Mouse (Mus musculus): ENCODE measurements at regions not wholly inside any gene's neighbourhood (a gene's known extent, or its start where the extent isn't known, plus 50 kb on each side); places are given as distances from the start of the nearest gene placed in this dataset.

- WGBS, result 97% methylated on average over 6 of the region's 6 CpGs
- Histone ChIP-seq H3K27ac (ENCODE audit: insufficient read depth, low read depth, low read length) (no peak overlapping the region), H3K4me1 (ENCODE audit: control insufficient read depth, insufficient read depth, low read length) (no peaks in the 10 kb centered on the region), H3K4me3 (ENCODE audit: insufficient read depth, low read depth, low read length) (no peak overlapping the region)
- TF ChIP-seq POLR2A (IDR thresholded peaks at IDR 0.05; ENCODE audit: insufficient read depth, low read depth, low read length), result no peak
- no peak for TF ChIP-seq CTCF (IDR thresholded peaks at IDR 0.05; ENCODE audit: insufficient read depth, low read depth, low read length)
These were observed 265.2 kb downstream of the Rps15a start for GRCm38 (mm10) chr7:117850822-117851221.

DNA sequence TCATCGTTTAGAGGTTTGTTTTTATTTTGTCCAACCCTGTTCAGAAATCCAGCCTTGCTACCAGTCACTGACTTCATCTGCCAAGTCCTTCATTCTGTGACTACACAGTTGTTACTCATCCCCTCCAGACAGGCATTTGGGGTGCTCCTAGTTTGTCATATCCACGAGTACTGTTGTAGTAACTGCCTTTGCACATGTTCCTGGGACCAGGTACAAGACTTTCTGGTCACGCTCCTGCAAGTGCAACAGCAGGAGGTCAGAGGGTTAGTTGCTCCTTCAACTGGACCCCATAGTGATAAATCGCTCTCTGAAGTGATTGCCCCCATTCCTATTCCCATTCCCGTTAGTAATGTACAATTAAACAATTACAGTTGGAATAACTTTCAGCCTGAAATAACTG lies 269.9 kb downstream of the Rps15a start:
- WGBS, result 95% methylated on average over 5 of the region's 5 CpGs
- H3K4me3 ChIP-seq (ENCODE audit: insufficient read depth, low read depth, low read length), result no peak overlapping the region
- TF ChIP-seq CTCF (IDR thresholded peaks at IDR 0.05; ENCODE audit: insufficient read depth, low read depth, low read length), result no peak
- no peak for TF ChIP-seq POLR2A (IDR thresholded peaks at IDR 0.05; ENCODE audit: insufficient read depth, low read depth, low read length)
- H3K4me1 ChIP-seq (ENCODE audit: control insufficient read depth, insufficient read depth, low read length), result no peaks in the 10 kb centered on the region
- H3K27ac ChIP-seq (ENCODE audit: insufficient read depth, low read depth, low read length), result no peak overlapping the region

- H3K27ac ChIP-seq (ENCODE audit: insufficient read depth, low read depth, low read length), result no peak overlapping the region
- WGBS, result 53% methylated on average over 5 of the region's 5 CpGs
- no peaks in the 10 kb centered on the region for H3K4me1 ChIP-seq (ENCODE audit: control insufficient read depth, insufficient read depth, low read length)
- no peak overlapping the region for H3K4me3 ChIP-seq (ENCODE audit: insufficient read depth, low read depth, low read length)
- TF ChIP-seq POLR2A (IDR thresholded peaks at IDR 0.05; ENCODE audit: insufficient read depth, low read depth, low read length), result no peak
- no peak for TF ChIP-seq CTCF (IDR thresholded peaks at IDR 0.05; ENCODE audit: insufficient read depth, low read depth, low read length)
These were observed 273.2 kb downstream of the Rps15a start for GRCm38 (mm10) chr7:117842780-117843179.

- TF ChIP-seq CTCF (IDR thresholded peaks at IDR 0.05; ENCODE audit: insufficient read depth, low read depth, low read length), result no peak
- TF ChIP-seq POLR2A (IDR thresholded peaks at IDR 0.05; ENCODE audit: insufficient read depth, low read depth, low read length), result no peak
- no peaks in the 10 kb centered on the region for H3K4me1 ChIP-seq (ENCODE audit: control insufficient read depth, insufficient read depth, low read length)
- WGBS, result 51% methylated on average over 3 of the region's 3 CpGs
- no peak overlapping the region for H3K4me3 ChIP-seq (ENCODE audit: insufficient read depth, low read depth, low read length)
- no peak overlapping the region for H3K27ac ChIP-seq (ENCODE audit: insufficient read depth, low read depth, low read length)
These were observed 321.0 kb downstream of the Rps15a start for GRCm38 (mm10) chr7:117795035-117795434.

DNA sequence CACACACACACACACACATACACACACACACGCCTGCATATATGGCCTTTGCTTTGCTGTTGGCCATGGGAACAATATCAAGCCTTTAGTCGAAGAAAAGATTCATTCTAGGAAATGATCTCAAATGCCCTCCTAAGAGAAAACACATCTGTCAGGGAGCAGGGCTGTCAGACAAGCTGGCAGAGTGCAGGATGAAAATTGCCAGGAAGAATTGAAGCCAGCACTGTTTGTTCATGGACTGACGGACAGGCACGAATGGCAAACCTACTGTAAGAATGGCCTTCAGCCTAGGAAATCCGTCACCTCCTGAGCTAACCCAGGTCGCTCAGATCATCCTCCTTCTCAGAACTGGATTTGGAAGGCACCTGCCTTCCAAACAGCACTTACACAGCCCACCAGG lies 322.0 kb downstream of the Rps15a start:
- 73% methylated on average over 6 of the region's 6 CpGs for WGBS
- H3K27ac ChIP-seq (ENCODE audit: insufficient read depth, low read depth, low read length), result no peak overlapping the region
- no peak for TF ChIP-seq POLR2A (IDR thresholded peaks at IDR 0.05; ENCODE audit: insufficient read depth, low read depth, low read length)
- no peak for TF ChIP-seq CTCF (IDR thresholded peaks at IDR 0.05; ENCODE audit: insufficient read depth, low read depth, low read length)

DNA sequence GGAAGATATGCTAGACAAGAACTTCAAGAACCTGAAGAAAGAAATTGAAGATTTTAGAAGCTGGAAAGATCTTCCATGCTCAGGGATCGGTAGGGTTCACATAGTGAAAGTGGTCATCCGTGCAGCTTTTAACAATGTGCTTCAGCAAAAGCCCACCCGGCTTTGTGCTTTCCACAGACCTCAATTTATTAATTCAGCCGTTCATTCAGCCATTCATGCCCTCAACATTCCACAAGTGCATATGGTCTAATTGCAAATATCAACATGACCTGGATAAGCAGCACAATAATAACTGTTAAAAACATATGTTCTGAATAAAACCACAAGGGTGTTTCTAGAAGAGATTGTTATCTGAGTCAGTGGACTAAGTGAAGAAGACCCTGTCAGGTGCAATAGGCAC lies 323.5 kb downstream of the Rps15a start:
- no peak for TF ChIP-seq CTCF (IDR thresholded peaks at IDR 0.05; ENCODE audit: insufficient read depth, low read depth, low read length)
- no peak for TF ChIP-seq POLR2A (IDR thresholded peaks at IDR 0.05; ENCODE audit: insufficient read depth, low read depth, low read length)
- Histone ChIP-seq H3K27ac (ENCODE audit: insufficient read depth, low read depth, low read length) (no peak overlapping the region), H3K4me3 (ENCODE audit: insufficient read depth, low read depth, low read length) (no peak overlapping the region), H3K4me1 (ENCODE audit: control insufficient read depth, insufficient read depth, low read length) (no peaks in the 10 kb centered on the region)
- 76% methylated on average over 4 of the region's 4 CpGs for WGBS

More for the DNA sequence above, 322.0 kb downstream of the Rps15a start:
- no peaks in the 10 kb centered on the region for H3K4me1 ChIP-seq (ENCODE audit: control insufficient read depth, insufficient read depth, low read length)
- no peak overlapping the region for H3K4me3 ChIP-seq (ENCODE audit: insufficient read depth, low read depth, low read length)

DNA sequence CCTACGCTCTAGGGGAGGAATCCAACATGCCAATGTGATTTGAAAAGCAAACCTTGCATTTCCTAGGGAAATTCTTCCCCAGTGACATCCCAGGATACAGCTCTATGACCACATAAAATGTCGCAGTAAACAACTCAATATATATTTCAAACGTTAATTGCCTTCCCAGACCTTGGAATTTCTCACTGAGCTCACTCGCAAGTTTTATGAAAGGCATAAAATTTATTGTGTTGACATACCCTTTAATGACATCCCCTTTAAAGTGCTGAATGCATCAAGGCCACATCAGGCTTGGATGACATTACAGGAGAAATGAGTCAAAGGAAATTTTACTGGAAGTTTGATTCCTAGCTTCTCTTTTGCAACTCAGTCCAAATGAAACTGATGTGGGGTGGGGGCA lies 337.0 kb downstream of the Rps15a start:
- no peak for TF ChIP-seq POLR2A (IDR thresholded peaks at IDR 0.05; ENCODE audit: insufficient read depth, low read depth, low read length)
- TF ChIP-seq CTCF (IDR thresholded peaks at IDR 0.05; ENCODE audit: insufficient read depth, low read depth, low read length), result no peak
- 94% methylated on average over 4 of the region's 4 CpGs for WGBS
- H3K4me3 ChIP-seq (ENCODE audit: insufficient read depth, low read depth, low read length), result no peak overlapping the region
- no peaks in the 10 kb centered on the region for H3K4me1 ChIP-seq (ENCODE audit: control insufficient read depth, insufficient read depth, low read length)
- H3K27ac ChIP-seq (ENCODE audit: insufficient read depth, low read depth, low read length), result no peak overlapping the region

DNA sequence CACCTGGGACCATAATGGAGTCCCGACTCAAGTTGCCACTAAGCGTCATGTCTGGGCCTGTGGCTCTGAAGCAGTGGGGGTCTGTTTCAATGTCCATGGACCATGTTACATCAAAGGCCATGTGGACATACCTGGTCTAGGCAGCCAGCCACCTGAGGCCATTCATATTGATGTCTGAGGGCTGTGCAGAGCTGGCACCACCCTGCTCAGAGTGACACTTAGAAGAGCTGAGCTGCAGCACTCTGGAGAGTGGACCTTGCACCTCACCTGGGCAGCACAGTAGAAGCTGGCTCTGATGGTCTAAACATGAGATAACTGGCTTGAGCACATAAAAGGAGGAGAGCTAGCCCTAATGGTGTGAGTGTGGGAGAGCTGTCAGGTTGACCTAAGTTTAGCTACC lies 338.1 kb downstream of the Rps15a start:
- no peak overlapping the region for H3K4me3 ChIP-seq (ENCODE audit: insufficient read depth, low read depth, low read length)
- 93% methylated on average over 2 of the region's 2 CpGs for WGBS
- H3K4me1 ChIP-seq (ENCODE audit: control insufficient read depth, insufficient read depth, low read length), result no peaks in the 10 kb centered on the region
- TF ChIP-seq CTCF (IDR thresholded peaks at IDR 0.05; ENCODE audit: insufficient read depth, low read depth, low read length) (no peak), POLR2A (IDR thresholded peaks at IDR 0.05; ENCODE audit: insufficient read depth, low read depth, low read length) (no peak)
- H3K27ac ChIP-seq (ENCODE audit: insufficient read depth, low read depth, low read length), result no peak overlapping the region

GRCm38 (mm10) chr7:117771836-117772235 lies 344.2 kb downstream of the Rps15a start:
- TF ChIP-seq CTCF (IDR thresholded peaks at IDR 0.05; ENCODE audit: insufficient read depth, low read depth, low read length), result no peak
- no peak for TF ChIP-seq POLR2A (IDR thresholded peaks at IDR 0.05; ENCODE audit: insufficient read depth, low read depth, low read length)
- WGBS, result 53% methylated on average over 6 of the region's 6 CpGs
- Histone ChIP-seq H3K4me3 (ENCODE audit: insufficient read depth, low read depth, low read length) (no peak overlapping the region), H3K4me1 (ENCODE audit: control insufficient read depth, insufficient read depth, low read length) (no peaks in the 10 kb centered on the region), H3K27ac (ENCODE audit: insufficient read depth, low read depth, low read length) (no peak overlapping the region)

DNA sequence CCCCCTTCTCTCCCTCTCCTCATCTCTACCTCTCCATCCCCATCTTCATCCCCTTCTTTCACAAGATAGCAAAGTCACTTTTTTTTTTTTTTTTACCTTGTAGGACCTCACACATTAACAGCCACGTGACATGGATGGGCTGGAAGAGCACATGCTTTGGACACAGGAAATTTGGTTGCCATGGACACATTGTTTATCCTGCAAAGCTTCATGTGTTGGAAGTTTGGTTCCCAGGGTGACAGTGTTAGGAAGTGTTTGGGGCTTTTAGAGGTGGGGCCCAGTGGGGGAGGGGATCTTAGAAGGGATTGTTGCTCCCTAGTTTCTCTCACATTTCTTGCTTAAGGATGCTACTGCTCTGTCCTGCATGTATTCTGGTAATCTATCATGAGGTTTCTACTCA lies 356.5 kb downstream of the Rps15a start:
- no peaks in the 10 kb centered on the region for H3K4me1 ChIP-seq (ENCODE audit: control insufficient read depth, insufficient read depth, low read length)
- no peak overlapping the region for H3K27ac ChIP-seq (ENCODE audit: insufficient read depth, low read depth, low read length)
- 66% methylated on average over 1 of the region's 1 CpGs for WGBS
- TF ChIP-seq POLR2A (IDR thresholded peaks at IDR 0.05; ENCODE audit: insufficient read depth, low read depth, low read length) (no peak), CTCF (IDR thresholded peaks at IDR 0.05; ENCODE audit: insufficient read depth, low read depth, low read length) (no peak)
- H3K4me3 ChIP-seq (ENCODE audit: insufficient read depth, low read depth, low read length), result no peak overlapping the region

Measured in olfactory bulb, adult 2 months (tissue).